Mouse (Mus musculus): ENCODE results near the gene Wdr43.

Wdr43 gene

GRCm38 (mm10) chr17:71705550-71706480, 90.1 kb downstream of the Wdr43 start:
- DNase-seq: peak in 1 of 2 experiments; percentile 57

DNA sequence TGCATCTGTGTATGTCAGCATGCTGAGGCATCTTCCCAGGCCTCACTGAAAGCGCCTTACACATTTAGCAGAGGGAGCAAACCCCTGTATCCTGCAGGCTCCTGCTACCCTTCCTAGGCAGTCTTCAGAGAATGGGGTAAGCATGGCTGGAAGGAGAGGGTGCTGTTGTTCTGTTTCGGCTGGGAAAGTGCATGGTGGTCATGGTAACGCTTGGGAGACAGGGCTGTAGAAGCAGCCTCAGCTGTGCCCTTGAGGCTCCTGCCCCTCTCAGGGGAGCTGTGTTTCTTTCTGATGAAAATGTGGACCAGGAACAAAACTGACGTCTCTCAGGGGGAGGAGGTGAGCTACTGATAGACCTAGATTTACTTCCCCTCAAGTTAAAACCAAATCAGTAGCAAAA, 92.0 kb downstream of the Wdr43 start:
- no peak for DNase-seq
